Mouse (Mus musculus): ENCODE measurements around the gene Pds5b. TPM values are rescaled to one million over a fixed set of nuclear protein-coding genes. Genes with fewer than 3 reads are reported as not detected.
"Not testable (repeated sequence)": the region's sequence is repeated elsewhere in the genome, so short reads cannot be mapped to it uniquely, and the experiment has no call there.

Gene Pds5b
- polyA plus RNA-seq, 1 experiment from 2014 or later: 34.4 TPM

DNA sequence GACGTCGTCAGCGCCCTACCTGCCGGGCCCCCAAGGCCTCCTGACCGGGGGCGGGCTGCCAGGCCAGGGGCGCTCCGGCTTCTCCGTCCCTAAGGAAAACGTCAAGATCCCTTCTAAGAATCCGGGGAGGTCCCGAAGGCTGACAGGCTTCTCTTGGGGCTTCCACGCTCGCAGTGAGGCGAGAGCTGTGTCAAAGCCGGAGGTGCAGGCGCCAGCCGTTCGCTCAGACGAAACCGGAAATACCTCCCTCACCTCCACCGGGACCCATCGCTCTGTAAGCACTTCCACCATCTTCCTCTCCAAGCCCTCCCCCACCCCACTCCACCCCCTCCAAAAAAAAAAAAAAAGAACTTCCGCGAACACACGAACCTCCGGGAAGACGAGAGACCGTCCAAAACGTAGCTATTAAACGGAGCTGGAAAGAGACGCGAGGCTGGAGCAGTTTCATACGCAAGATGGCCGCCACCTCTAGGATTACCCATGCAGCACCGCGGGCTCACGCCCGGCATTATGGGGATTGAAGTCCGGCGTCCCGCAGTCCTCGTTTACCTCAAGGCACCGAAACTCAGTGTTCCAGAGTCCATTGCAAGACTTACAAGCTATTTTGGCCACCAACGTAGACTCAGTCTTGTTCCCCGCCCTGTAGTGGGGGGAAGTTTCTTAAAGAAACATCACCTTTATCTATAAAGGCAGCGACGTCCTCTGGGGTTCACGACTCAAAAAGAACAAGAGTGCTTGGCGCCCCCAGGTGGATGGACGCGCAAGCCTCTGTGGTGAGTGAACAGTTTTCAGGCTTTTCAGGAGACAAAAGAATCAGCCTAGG, 8.2 kb upstream of the Pds5b start:
- peak overlapping the region; percentile 91 for H3K4me3 ChIP-seq
- peak; percentile 98 for ATAC-seq (ENCODE audit: low FRiP score, low read depth)
- no peaks in the 10 kb centered on the region for H3K9me3 ChIP-seq
- H3K36me3 ChIP-seq: peaks cover 15% of the 10 kb centered on the region
- peaks cover 5% of the 10 kb centered on the region for H3K4me1 ChIP-seq
- no peaks in the 10 kb centered on the region for H3K27me3 ChIP-seq (replicated peaks)
- peak overlapping the region; percentile 84 for H3K27ac ChIP-seq
- H3K9ac ChIP-seq: peak overlapping the region; percentile 87
- peak overlapping the region; percentile 81 for H3K4me2 ChIP-seq (replicated peaks)
- WGBS: under 1% methylated on average over 52 of the region's 52 CpGs

DNA sequence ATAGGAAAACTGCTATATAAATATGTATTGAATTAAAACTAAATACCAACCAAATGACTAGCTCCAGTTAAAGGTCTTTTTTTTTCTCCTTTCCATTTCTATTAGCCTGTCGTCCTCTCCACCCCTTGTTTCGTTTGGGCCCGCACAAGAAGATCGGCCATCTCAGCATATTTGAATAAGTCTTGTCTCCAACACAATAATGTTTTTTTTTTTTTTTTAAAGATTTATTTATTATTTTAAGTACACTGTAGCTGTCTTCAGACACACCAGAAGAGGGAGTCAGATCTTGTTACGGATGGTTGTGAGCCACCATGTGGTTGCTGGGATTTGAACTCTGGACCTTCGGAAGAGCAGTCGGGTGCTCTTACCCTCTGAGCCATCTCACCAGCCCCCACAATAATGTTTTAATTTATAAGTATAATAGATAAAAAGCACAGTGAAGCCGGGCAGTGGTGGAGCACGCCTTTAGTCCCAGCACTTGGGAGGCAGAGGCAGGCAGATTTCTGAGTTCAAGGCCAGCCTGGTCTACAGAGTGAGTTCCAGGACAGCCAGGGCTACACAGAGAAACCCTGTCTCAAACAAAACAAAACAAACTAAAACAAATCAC, 7.3 kb upstream of the Pds5b start, which contains the start of gene N4bp2l2:
Gene N4bp2l2, minus strand, starts transcription at position 51 of the 607 bp plus-strand sequence.
- not testable (repeated sequence) for H3K27me3 ChIP-seq (replicated peaks); H3K9me3 ChIP-seq; ATAC-seq (ENCODE audit: low FRiP score, low read depth); H3K4me1 ChIP-seq
- Histone ChIP-seq H3K4me3 (peak within 1 kb of the TSS; percentile 91), H3K36me3 (peaks cover 10% of the 10 kb centered on the region), H3K4me2 (replicated peaks) (peak within 1 kb of the TSS; percentile 81), H3K27ac (peak within 1 kb of the TSS; percentile 84), H3K9ac (peak within 1 kb of the TSS; percentile 87)
- 92% methylated on average over 9 of the region's 9 CpGs for whole genome bisulfite sequencing

- Histone ChIP-seq H3K4me3 (no peak overlapping the region), H3K4me1 (peaks cover 4% of the 10 kb centered on the region), H3K9me3 (no peaks in the 10 kb centered on the region), H3K4me2 (replicated peaks) (no peak overlapping the region), H3K27me3 (replicated peaks) (no peaks in the 10 kb centered on the region), H3K27ac (no peak overlapping the region), H3K36me3 (no peaks in the 10 kb centered on the region), H3K9ac (no peak overlapping the region)
- no peak for ATAC-seq (ENCODE audit: low FRiP score, low read depth)
- WGBS: 68% methylated on average over 4 of the region's 4 CpGs
Observed at GRCm38 (mm10) chr5:150668731-150669130, 4.8 kb upstream of the Pds5b start.

DNA sequence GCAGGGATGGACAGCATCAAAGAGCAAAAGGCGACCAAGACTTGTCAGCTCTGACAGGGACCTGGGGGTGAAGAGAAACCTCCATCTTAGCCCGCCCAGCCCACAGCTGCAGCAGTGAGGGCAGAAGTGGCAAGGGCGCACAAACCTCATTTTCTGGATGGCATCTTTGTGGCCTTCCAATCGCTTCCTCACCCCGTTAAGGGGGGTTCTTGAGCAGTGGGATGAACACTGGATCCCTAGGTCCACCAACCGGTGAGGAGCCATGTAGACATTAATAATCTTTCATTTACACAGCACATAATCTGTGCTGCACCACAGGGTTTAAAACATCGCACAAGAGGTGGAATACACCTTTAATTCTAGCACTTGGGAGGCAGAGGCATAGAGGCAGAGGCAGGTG, 1.2 kb upstream of the Pds5b start:
- H3K4me1 ChIP-seq: peaks cover 12% of the 10 kb centered on the region
- 94% methylated on average over 7 of the region's 7 CpGs for WGBS

DNA sequence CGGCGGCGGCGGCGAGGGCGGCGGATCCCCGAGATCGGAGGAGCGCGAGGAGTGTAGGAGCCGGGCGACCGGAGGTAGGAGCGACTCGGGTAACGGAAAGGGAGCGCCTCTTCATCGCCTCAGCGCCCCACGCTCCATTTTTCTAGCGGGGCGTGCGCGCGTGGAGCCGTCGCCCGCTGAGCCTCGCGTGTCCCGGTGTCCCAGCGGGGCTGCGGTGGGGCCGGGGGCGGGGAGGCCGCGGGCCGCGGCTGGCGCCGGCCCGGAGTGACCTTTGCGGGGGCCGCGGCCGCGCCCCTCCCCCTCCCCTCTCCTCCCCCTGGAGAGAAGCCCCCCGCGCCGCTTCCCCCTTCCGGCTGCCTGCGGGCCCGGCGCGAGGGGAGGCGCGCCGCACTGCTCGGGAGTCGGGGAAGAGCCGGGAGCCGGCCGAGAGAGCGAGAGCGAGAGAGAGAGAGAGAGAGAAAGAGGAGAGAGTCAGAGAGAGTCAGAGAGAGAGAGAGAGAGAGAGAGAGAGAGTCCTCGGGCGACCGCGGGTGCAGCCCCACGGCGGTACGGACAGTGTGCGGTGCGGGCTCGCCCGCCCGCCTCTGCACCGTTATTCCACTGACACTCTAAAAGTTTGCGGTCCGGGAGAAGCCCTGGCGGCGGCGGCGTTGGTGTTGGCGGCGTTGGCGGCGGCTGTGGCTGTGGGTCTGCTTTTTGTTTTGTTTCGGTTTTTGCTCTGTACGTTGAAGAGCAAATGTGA, 512 bp downstream of the Pds5b start:
- Histone ChIP-seq H3K9ac (peak overlapping the region; percentile 98), H3K4me1 (peaks cover 12% of the 10 kb centered on the region), H3K27me3 (replicated peaks) (no peaks in the 10 kb centered on the region), H3K4me2 (replicated peaks) (peak overlapping the region; percentile 63), H3K27ac (peak overlapping the region; percentile 93), H3K4me3 (peak overlapping the region; percentile 89), H3K9me3 (no peaks in the 10 kb centered on the region), H3K36me3 (no peaks in the 10 kb centered on the region)
- WGBS: 1% methylated on average over 59 of the region's 91 CpGs
- peak; percentile 74 for ATAC-seq (ENCODE audit: low FRiP score, low read depth)

More for the DNA sequence above, 1.2 kb upstream of the Pds5b start:
- no peak for ATAC-seq (ENCODE audit: low FRiP score, low read depth)
- Histone ChIP-seq H3K4me3 (no peak overlapping the region), H3K4me2 (replicated peaks) (no peak overlapping the region), H3K9ac (no peak overlapping the region), H3K27ac (no peak overlapping the region), H3K9me3 (no peaks in the 10 kb centered on the region), H3K36me3 (no peaks in the 10 kb centered on the region), H3K27me3 (replicated peaks) (no peaks in the 10 kb centered on the region)

DNA sequence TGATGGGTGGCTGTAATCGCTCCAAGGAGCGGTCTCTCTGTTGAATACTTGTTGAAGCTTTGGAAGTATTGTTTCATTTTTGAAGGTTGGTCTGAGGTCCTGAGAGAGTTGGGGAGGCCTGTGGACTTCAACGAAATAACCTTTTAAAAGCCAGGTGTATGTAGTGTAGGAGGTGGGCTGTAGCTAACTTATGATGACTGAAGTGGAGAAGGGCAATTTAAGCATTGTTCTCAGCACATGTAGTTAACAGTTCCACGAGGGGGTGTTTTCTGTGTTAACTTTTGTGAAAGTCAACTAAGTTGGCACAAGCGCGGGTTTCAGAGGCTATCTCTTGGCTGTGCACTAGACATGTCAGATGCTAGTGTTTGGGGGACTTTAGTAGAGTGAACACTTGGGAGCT, 1.3 kb downstream of the Pds5b start:
- Histone ChIP-seq H3K4me1 (peaks cover 12% of the 10 kb centered on the region), H3K9me3 (no peaks in the 10 kb centered on the region), H3K4me2 (replicated peaks) (peak overlapping the region; percentile 63), H3K9ac (peak overlapping the region; percentile 98; the same call in 1 of the 2 replicates), H3K4me3 (peak overlapping the region; percentile 89), H3K36me3 (no peaks in the 10 kb centered on the region), H3K27me3 (replicated peaks) (no peaks in the 10 kb centered on the region), H3K27ac (no peak overlapping the region)
- WGBS: 58% methylated on average over 6 of the region's 6 CpGs
- no peak for ATAC-seq (ENCODE audit: low FRiP score, low read depth)

GRCm38 (mm10) chr5:150682862-150683261, 9.3 kb downstream of the Pds5b start:
- not testable (repeated sequence) for H3K36me3 ChIP-seq; H3K4me2 ChIP-seq (replicated peaks); H3K9ac ChIP-seq; H3K9me3 ChIP-seq; H3K27ac ChIP-seq; H3K4me1 ChIP-seq; H3K27me3 ChIP-seq (replicated peaks); H3K4me3 ChIP-seq; ATAC-seq (ENCODE audit: low FRiP score, low read depth)
- 95% methylated on average over 6 of the region's 6 CpGs for WGBS

DNA sequence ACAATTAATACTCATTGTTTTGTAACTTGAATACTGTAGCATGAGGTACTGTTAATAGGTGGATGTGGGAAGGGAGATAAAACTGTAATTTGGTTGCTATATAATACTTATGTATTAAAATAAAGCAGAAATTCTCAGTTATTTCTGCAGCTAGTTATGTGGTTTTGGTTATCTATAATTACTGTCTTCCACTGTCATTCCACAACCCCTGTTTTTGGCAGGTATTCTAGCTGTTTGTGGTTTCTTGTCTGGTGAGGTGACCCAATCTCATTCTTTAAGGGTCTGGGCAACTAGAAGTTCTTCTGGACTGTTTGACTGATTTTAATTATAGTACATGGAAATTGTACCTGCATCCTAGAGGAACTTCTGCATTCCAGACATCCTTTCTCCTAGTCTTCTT, 17.1 kb downstream of the Pds5b start:
- no peak overlapping the region for H3K27ac ChIP-seq
- H3K27me3 ChIP-seq (replicated peaks): no peaks in the 10 kb centered on the region
- no peak overlapping the region for H3K4me3 ChIP-seq
- no peaks in the 10 kb centered on the region for H3K4me1 ChIP-seq
- H3K4me2 ChIP-seq (replicated peaks): no peak overlapping the region
- no peak for ATAC-seq (ENCODE audit: low FRiP score, low read depth)
- H3K9ac ChIP-seq: no peak overlapping the region
- H3K9me3 ChIP-seq: 0 out of 2 replicates have a peak, but pooled peaks cover 5% of the 10 kb centered on the region
- peaks cover 12% of the 10 kb centered on the region for H3K36me3 ChIP-seq

DNA sequence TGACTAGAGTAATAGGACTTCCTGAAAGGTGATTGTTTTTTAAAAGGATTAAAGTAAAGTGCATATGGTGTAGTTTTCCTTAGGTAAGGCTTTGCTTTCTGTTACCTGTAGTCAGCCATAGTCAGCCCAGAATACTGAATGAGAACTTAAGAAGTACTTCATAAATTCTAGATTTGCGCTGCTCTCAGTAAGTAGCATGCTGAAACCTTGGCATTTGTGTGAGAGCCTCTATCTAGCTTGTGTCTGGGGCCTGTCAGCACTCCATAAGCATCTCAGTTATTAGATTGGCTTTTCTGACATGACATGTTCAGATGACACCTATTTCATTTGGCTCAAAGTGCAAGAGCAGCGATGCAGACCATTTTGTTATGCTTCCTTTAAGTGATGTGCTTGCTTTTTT, 19.7 kb downstream of the Pds5b start:
- Histone ChIP-seq H3K4me2 (replicated peaks) (no peak overlapping the region), H3K4me3 (no peak overlapping the region), H3K36me3 (peaks cover 15% of the 10 kb centered on the region), H3K4me1 (no peaks in the 10 kb centered on the region), H3K9me3 (0 out of 2 replicates have a peak, but pooled peaks cover 5% of the 10 kb centered on the region), H3K9ac (no peak overlapping the region), H3K27me3 (replicated peaks) (no peaks in the 10 kb centered on the region), H3K27ac (no peak overlapping the region)
- WGBS: 96% methylated on average over 2 of the region's 2 CpGs
- ATAC-seq (ENCODE audit: low FRiP score, low read depth): no peak

DNA sequence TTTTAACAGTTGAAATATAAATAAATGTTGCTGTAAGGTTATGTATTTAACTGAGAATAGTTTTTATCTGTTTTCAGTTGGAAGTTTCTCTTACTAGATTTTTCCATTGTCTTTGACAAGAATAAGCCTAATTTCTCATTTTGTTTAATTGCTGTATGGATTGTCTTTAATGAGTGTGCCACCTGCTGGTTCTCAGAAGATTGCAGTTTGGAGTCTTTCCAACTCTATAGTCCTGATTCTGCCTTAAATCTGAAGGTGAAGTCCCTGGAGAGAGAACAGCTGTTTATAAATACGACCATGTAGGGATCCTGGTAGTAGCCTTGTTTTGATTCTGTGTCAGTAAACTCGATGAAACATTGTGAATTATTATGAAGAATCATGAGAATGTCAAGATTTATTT, 29.2 kb downstream of the Pds5b start:
- H3K27me3 ChIP-seq (replicated peaks): no peaks in the 10 kb centered on the region
- H3K4me3 ChIP-seq: no peak overlapping the region
- H3K27ac ChIP-seq: no peak overlapping the region
- no peak overlapping the region for H3K9ac ChIP-seq
- peaks cover 5% of the 10 kb centered on the region; the same call in 1 of the 2 replicates for H3K36me3 ChIP-seq
- 83% methylated on average over 2 of the region's 2 CpGs for WGBS
- no peaks in the 10 kb centered on the region for H3K9me3 ChIP-seq
- ATAC-seq (ENCODE audit: low FRiP score, low read depth): no peak
- H3K4me1 ChIP-seq: no peaks in the 10 kb centered on the region
- H3K4me2 ChIP-seq (replicated peaks): no peak overlapping the region

- H3K9me3 ChIP-seq; H3K4me1 ChIP-seq; H3K4me3 ChIP-seq; H3K36me3 ChIP-seq; H3K4me2 ChIP-seq (replicated peaks); H3K27me3 ChIP-seq (replicated peaks); H3K27ac ChIP-seq; ATAC-seq (ENCODE audit: low FRiP score, low read depth); H3K9ac ChIP-seq: not testable (repeated sequence)
- WGBS: 100% methylated on average over 1 of the region's 1 CpGs
Observed at GRCm38 (mm10) chr5:150706651-150707050, 33.1 kb downstream of the Pds5b start.

DNA sequence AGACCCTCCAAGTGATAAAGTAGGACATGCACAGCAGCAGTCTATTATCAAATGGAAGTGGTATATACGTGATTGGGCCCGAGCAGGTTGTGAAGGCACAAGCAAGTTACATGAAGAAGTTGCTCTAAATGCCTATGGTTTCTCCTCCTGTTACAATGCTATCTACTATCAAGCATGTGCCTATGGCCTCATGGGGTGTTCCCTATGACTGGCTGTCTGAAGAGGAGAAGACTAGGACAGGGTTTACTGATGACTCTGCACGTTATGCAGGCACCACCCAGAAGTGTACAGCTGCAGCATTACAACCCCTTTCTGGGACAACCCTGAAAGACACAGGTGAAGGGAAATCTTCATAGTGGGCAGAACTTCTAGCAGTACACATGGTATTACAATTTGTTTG, 33.6 kb downstream of the Pds5b start:
- not testable (repeated sequence) for H3K4me3 ChIP-seq; H3K4me1 ChIP-seq; H3K27ac ChIP-seq; H3K4me2 ChIP-seq (replicated peaks); H3K9me3 ChIP-seq; H3K27me3 ChIP-seq (replicated peaks); ATAC-seq (ENCODE audit: low FRiP score, low read depth); H3K36me3 ChIP-seq; H3K9ac ChIP-seq
- 93% methylated on average over 3 of the region's 3 CpGs for WGBS
